Mouse (Mus musculus) lung, postnatal 25 days (tissue): ENCODE measurements at regions not wholly inside any gene's neighbourhood (a gene's known extent, or its start where the extent isn't known, plus 50 kb on each side); places are given as distances from the start of the nearest gene placed in this dataset.

Source experiments
- DNase-seq: peaks from one replicate; pipeline ENCODE4 v3.0.0; 2022; ENCODE audit warnings: low spot score

- DNase-seq: no peak
These were observed 263.0 kb downstream of the Pik3r1 start for GRCm38 (mm10) chr13:101505054-101505453.

GRCm38 (mm10) chr13:101504241-101504640, 263.8 kb downstream of the Pik3r1 start:
- no peak for DNase-seq

- no peak for DNase-seq
These were observed 266.2 kb downstream of the Pik3r1 start for GRCm38 (mm10) chr13:101501845-101502284.

- no peak for DNase-seq
These were observed 267.0 kb downstream of the Pik3r1 start for GRCm38 (mm10) chr13:101501061-101501460.

GRCm38 (mm10) chr13:101491835-101492234, 276.2 kb downstream of the Pik3r1 start:
- no peak for DNase-seq

- no peak for DNase-seq
These were observed 277.1 kb downstream of the Pik3r1 start for GRCm38 (mm10) chr13:101490961-101491360.

GRCm38 (mm10) chr13:101487621-101488020, 280.4 kb downstream of the Pik3r1 start:
- DNase-seq: no peak

- no peak for DNase-seq
These were observed 282.2 kb downstream of the Pik3r1 start for GRCm38 (mm10) chr13:101485823-101486222.

GRCm38 (mm10) chr13:101483816-101484215, 284.2 kb downstream of the Pik3r1 start:
- no peak for DNase-seq

- DNase-seq: no peak
These were observed 286.3 kb downstream of the Pik3r1 start for GRCm38 (mm10) chr13:101481551-101482184.

GRCm38 (mm10) chr13:101479297-101479652, 288.7 kb downstream of the Pik3r1 start:
- DNase-seq: no peak

GRCm38 (mm10) chr13:101478608-101479296, 289.3 kb downstream of the Pik3r1 start:
- DNase-seq: no peak

- no peak for DNase-seq
These were observed 294.7 kb downstream of the Pik3r1 start for GRCm38 (mm10) chr13:101473349-101473748.

GRCm38 (mm10) chr13:101470560-101471247, 297.3 kb downstream of the Pik3r1 start:
- no peak for DNase-seq

- no peak for DNase-seq
These were observed 302.3 kb downstream of the Pik3r1 start for GRCm38 (mm10) chr13:101465748-101466127.

GRCm38 (mm10) chr13:101464928-101465747, 302.9 kb downstream of the Pik3r1 start:
- no peak for DNase-seq

GRCm38 (mm10) chr13:101456926-101457325, 311.1 kb downstream of the Pik3r1 start:
- DNase-seq: no peak

- no peak for DNase-seq
These were observed 313.7 kb downstream of the Pik3r1 start for GRCm38 (mm10) chr13:101454276-101454675.

GRCm38 (mm10) chr13:101450501-101450900, 317.5 kb downstream of the Pik3r1 start:
- no peak for DNase-seq

GRCm38 (mm10) chr13:101439517-101439916, 328.5 kb downstream of the Pik3r1 start:
- DNase-seq: no peak

GRCm38 (mm10) chr13:101439041-101439440, 329.0 kb downstream of the Pik3r1 start:
- DNase-seq: no peak

GRCm38 (mm10) chr13:101433162-101433561, 334.9 kb downstream of the Pik3r1 start:
- DNase-seq: no peak
